Mouse (Mus musculus): ENCODE results near the gene Lgi1.
A peak's percentile ranks its signal among the peaks of the same experiment; 100 is the strongest.

The Lgi1 gene

GRCm38 (mm10) chr19:38325854-38326253 lies 61.5 kb downstream of the Lgi1 start:
- no peak for DNase-seq (ENCODE audit: low spot score in 2 of 2)

GRCm38 (mm10) chr19:38327002-38327401 lies 62.7 kb downstream of the Lgi1 start:
- no peak for DNase-seq (ENCODE audit: low spot score in 2 of 2)

GRCm38 (mm10) chr19:38328010-38328409 lies 63.7 kb downstream of the Lgi1 start:
- DNase-seq (ENCODE audit: low spot score in 2 of 2): no peak

- no peak for DNase-seq (ENCODE audit: low spot score in 2 of 2)
Measured at GRCm38 (mm10) chr19:38329257-38329656, 64.9 kb downstream of the Lgi1 start.

GRCm38 (mm10) chr19:38331072-38331471 lies 66.7 kb downstream of the Lgi1 start:
- DNase-seq (ENCODE audit: low spot score in 2 of 2): no peak

GRCm38 (mm10) chr19:38332245-38332644 lies 67.9 kb downstream of the Lgi1 start:
- DNase-seq (ENCODE audit: low spot score in 2 of 2): no peak

GRCm38 (mm10) chr19:38332820-38333219 lies 68.5 kb downstream of the Lgi1 start:
- no peak for DNase-seq (ENCODE audit: low spot score in 2 of 2)

GRCm38 (mm10) chr19:38336553-38336952 lies 72.2 kb downstream of the Lgi1 start:
- DNase-seq (ENCODE audit: low spot score in 2 of 2): no peak

GRCm38 (mm10) chr19:38337332-38337731 lies 73.0 kb downstream of the Lgi1 start:
- no peak for DNase-seq (ENCODE audit: low spot score in 2 of 2)

- DNase-seq (ENCODE audit: low spot score in 2 of 2): no peak
Measured at GRCm38 (mm10) chr19:38339734-38340133, 75.4 kb downstream of the Lgi1 start.

- no peak for DNase-seq (ENCODE audit: low spot score in 2 of 2)
Measured at GRCm38 (mm10) chr19:38343246-38343645, 78.9 kb downstream of the Lgi1 start.

- no peak for DNase-seq (ENCODE audit: low spot score in 2 of 2)
Measured at GRCm38 (mm10) chr19:38348271-38349012, 84.1 kb downstream of the Lgi1 start.

- DNase-seq (ENCODE audit: low spot score in 2 of 2): no peak
Measured at GRCm38 (mm10) chr19:38349013-38349341, 84.6 kb downstream of the Lgi1 start.

- DNase-seq (ENCODE audit: low spot score in 2 of 2): no peak
Measured at GRCm38 (mm10) chr19:38351202-38351601, 86.9 kb downstream of the Lgi1 start.

- DNase-seq (ENCODE audit: low spot score in 2 of 2): no peak
Measured at GRCm38 (mm10) chr19:38351728-38352127, 87.4 kb downstream of the Lgi1 start.

- DNase-seq (ENCODE audit: low spot score in 2 of 2): peak; percentile 7 to 12
Measured at GRCm38 (mm10) chr19:38352495-38353130, 88.3 kb downstream of the Lgi1 start.

- no peak for DNase-seq (ENCODE audit: low spot score in 2 of 2)
Measured at GRCm38 (mm10) chr19:38354279-38354678, 89.9 kb downstream of the Lgi1 start.

- DNase-seq (ENCODE audit: low spot score in 2 of 2): no peak
Measured at GRCm38 (mm10) chr19:38354819-38355360, 90.6 kb downstream of the Lgi1 start.

- no peak for DNase-seq (ENCODE audit: low spot score in 2 of 2)
Measured at GRCm38 (mm10) chr19:38356211-38356828, 92.0 kb downstream of the Lgi1 start.

GRCm38 (mm10) chr19:38357956-38358623 lies 93.8 kb downstream of the Lgi1 start:
- DNase-seq (ENCODE audit: low spot score in 2 of 2): no peak

GRCm38 (mm10) chr19:38359287-38359686 lies 95.0 kb downstream of the Lgi1 start:
- DNase-seq (ENCODE audit: low spot score in 2 of 2): no peak

All from frontal cortex, postnatal 25 days (tissue).